Mouse (Mus musculus) heart, embryonic 15.5 days (tissue): ENCODE data around the gene Rsph6a. TPM values are rescaled to one million over a fixed set of nuclear protein-coding genes. Genes with fewer than 3 reads are reported as not detected.

Source experiments
- ATAC-seq: fragments of 200-750 bp; cut with Nextera tagmentation; replicated peaks from 2 replicates; pipeline ENCODE4 v1.8.0; 2017; ENCODE audit warnings: low read depth, moderate TSS enrichment; ENCODE audit not compliant: insufficient number of reproducible peaks, insufficient read depth, low FRiP score
- H3K27ac ChIP-seq: fragments of 300-500 bp; sonication (generic); 2 replicates; pipeline ENCODE4 v1.5.1; 2015; ENCODE audit warnings: mild to moderate bottlenecking, inconsistent platforms
- H3K27me3 ChIP-seq: fragments of 300-500 bp; sonication (generic); 2 replicates; pipeline ENCODE4 v1.6.1; 2015; ENCODE audit warnings: inconsistent platforms
- H3K36me3 ChIP-seq: fragments of 300-500 bp; sonication (generic); 2 replicates; pipeline ENCODE4 v1.6.1; 2015; ENCODE audit warnings: mild to moderate bottlenecking, inconsistent platforms
- H3K4me1 ChIP-seq: fragments of 300-500 bp; sonication (generic); replicated peaks from 2 replicates; pipeline ENCODE4 v1.6.1; 2015; ENCODE audit warnings: inconsistent platforms
- H3K4me2 ChIP-seq: fragments of 300-500 bp; sonication (generic); 2 replicates; pipeline ENCODE4 v1.6.1; 2015; ENCODE audit warnings: inconsistent platforms, mild to moderate bottlenecking, moderate library complexity
- H3K4me3 ChIP-seq: fragments of 300-500 bp; sonication (generic); 2 replicates; pipeline ENCODE4 v1.5.1; 2015; ENCODE audit warnings: mild to moderate bottlenecking, inconsistent platforms
- H3K9ac ChIP-seq: fragments of 300-500 bp; sonication (generic); 2 replicates; pipeline ENCODE4 v1.6.1; 2015; ENCODE audit warnings: mild to moderate bottlenecking, inconsistent platforms
- H3K9me3 ChIP-seq: fragments of 300-500 bp; sonication (generic); replicated peaks from 2 replicates; pipeline ENCODE4 v1.6.1; 2016; ENCODE audit warnings: inconsistent platforms
- WGBS: fragments of 180-500 bp; shearing (Covaris S2); methylation state at CpG from one replicate; pipeline ENCODE4 v1.1.7; 2015; ENCODE audit warnings: mixed read lengths; 5-methylcytosine and 5-hydroxymethylcytosine counted together
- polyA plus RNA-seq: library from polyadenylated mRNA; unstranded; fragments of >200 nt; fragmentation: Nextera tagmentation; extraction: Ambion mirVana; gene quantifications from 2 replicates; pipeline ENCODE4 v1.2.1, GENCODE M21; 2015

Rsph6a gene
- not detected in 2 replicates for polyA plus RNA-seq

- H3K27ac ChIP-seq = no peak within 1 kb of the TSS
- no peak within 1 kb of the TSS for H3K9ac ChIP-seq
- H3K4me1 ChIP-seq = peaks cover 10% of the 10 kb centered on the region; the same call in 1 of the 2 replicates
- H3K4me2 ChIP-seq = peak within 1 kb of the TSS; percentile 14
- 32% methylated on average over 33 of the region's 33 CpGs for WGBS
- peaks cover 27% of the 10 kb centered on the region for H3K36me3 ChIP-seq
- no peak within 1 kb of the TSS for H3K4me3 ChIP-seq
- no peak; the same call in 1 of the 2 replicates for ATAC-seq
- no peaks in the 10 kb centered on the region for H3K9me3 ChIP-seq
- H3K27me3 ChIP-seq = no peaks in the 10 kb centered on the region
Observed at GRCm38 (mm10) chr7:19054047-19054776, at the start of gene Rsph6a. TSS of gene Rsph6a (plus strand) at chr7:19054690.

DNA sequence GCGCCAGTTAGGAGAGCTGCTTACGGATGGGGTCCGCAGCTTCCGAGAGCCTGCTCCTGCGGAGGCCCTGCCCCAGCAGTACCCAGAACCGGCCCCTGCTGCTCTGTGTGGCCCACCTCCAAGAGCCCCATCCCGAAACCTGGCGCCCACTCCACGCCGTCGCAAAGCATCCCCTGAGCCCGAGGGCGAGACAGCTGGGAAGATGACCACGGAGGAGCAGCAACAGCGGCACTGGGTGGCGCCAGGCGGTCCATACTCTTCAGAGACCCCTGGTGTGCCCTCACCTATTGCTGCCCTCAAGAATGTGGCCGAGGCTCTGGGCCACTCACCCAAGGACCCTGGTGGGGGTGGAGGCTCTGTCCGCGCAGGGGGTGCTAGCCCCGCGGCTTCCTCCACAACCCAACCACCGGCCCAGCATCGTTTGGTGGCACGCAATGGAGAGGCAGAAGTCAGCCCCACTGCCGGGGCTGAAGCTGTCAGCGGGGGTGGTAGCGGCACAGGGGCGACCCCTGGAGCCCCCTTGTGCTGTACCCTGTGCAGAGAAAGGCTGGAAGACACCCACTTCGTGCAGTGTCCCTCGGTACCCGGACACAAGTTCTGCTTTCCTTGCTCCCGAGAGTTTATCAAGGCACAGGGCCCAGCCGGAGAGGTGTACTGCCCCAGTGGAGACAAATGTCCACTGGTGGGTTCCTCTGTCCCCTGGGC is 48.9 kb upstream of the Rsph6a start:
- Histone ChIP-seq H3K4me3 (peak overlapping the region; percentile 77), H3K27me3 (no peaks in the 10 kb centered on the region), H3K27ac (no peak overlapping the region), H3K9ac (no peak overlapping the region), H3K4me2 (peak overlapping the region; percentile 93), H3K36me3 (peaks cover 22% of the 10 kb centered on the region), H3K4me1 (peaks cover 57% of the 10 kb centered on the region), H3K9me3 (no peaks in the 10 kb centered on the region)
- no peak for ATAC-seq
- WGBS = 79% methylated on average over 34 of the region's 34 CpGs

GRCm38 (mm10) chr7:19006476-19006875 is 48.0 kb upstream of the Rsph6a start:
- Histone ChIP-seq H3K27me3 (no peaks in the 10 kb centered on the region), H3K4me1 (peaks cover 53% of the 10 kb centered on the region), H3K36me3 (peaks cover 22% of the 10 kb centered on the region), H3K4me2 (peak overlapping the region; percentile 93), H3K4me3 (no peak overlapping the region), H3K9ac (no peak overlapping the region), H3K27ac (no peak overlapping the region), H3K9me3 (no peaks in the 10 kb centered on the region)
- no peak for ATAC-seq
- 3% methylated on average over 12 of the region's 12 CpGs for WGBS

DNA sequence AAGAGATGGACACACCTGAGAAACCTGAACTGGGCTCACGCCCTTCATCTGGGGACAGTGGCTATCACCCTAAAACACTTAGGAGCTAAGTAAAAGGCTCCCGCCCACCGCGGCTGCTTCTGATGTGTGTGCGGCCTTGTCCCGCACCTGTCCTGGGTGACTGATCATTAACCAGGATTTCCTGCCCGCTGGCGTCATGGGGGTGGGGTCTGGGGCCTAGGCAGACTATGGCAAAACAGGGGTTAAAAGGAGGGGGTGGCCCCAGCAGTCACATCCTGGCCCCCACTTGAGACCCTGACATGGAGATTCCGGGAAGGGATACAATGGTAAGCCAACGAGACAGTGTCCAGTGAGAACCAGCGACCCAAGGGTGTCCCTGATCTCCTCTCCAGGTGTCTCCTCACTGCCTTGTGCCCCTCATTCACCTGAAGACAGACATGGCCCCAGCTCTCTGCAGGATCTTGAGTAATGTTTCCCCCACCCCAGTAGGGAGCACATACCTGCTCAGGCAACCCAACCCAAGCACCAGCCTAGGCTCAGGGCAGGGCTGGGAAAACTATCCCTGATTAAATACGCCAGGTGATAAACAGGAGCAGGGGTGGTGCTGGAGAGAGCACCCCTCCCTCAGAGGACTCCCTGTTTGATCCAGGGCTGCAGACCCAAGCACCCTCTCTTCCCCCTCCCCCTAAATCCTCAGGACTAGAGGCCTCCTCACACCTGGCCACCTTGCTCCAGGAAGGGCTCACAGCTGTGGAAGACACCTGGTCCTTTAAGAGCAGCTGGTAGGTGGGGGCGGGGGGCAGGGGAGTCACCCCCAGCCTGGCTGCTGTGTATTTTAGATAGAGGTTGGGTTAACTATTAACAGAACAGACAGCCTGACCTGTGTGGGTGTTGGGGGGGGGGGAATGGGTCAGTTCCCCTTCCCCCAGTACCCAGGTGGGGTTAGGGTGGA is 47.2 kb upstream of the Rsph6a start:
- Histone ChIP-seq H3K27me3 (no peaks in the 10 kb centered on the region), H3K4me2 (no peak overlapping the region), H3K27ac (no peak overlapping the region), H3K36me3 (peaks cover 22% of the 10 kb centered on the region), H3K9ac (no peak overlapping the region), H3K4me1 (peaks cover 53% of the 10 kb centered on the region), H3K9me3 (no peaks in the 10 kb centered on the region), H3K4me3 (no peak overlapping the region)
- no peak for ATAC-seq
- 68% methylated on average over 13 of the region's 13 CpGs for WGBS

DNA sequence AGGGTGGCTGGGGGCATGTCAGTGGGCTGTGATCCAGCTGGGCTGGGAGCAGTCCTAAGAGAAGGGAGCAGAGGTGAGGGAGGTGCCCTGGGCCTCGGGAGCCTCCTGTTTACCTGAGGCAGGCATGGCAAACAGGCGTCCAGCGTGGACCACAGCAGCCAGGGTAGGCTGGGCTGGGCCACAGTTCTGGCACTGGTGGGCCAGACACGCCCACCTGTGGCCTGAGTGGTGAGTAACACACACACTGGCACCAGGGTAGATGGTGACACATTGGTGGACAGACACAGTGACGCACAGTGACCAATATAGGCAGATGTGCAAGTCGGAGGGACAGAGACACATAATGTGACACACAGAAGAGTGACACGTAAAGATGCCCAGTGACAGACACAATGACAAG is 43.9 kb upstream of the Rsph6a start:
- Histone ChIP-seq H3K4me3 (no peak overlapping the region), H3K36me3 (peaks cover 16% of the 10 kb centered on the region), H3K27ac (no peak overlapping the region), H3K27me3 (no peaks in the 10 kb centered on the region), H3K4me1 (peaks cover 37% of the 10 kb centered on the region), H3K9me3 (no peaks in the 10 kb centered on the region), H3K9ac (no peak overlapping the region), H3K4me2 (no peak overlapping the region)
- WGBS = 74% methylated on average over 7 of the region's 7 CpGs
- no peak for ATAC-seq

- peaks cover 22% of the 10 kb centered on the region for H3K4me1 ChIP-seq
- under 1% methylated on average over 31 of the region's 31 CpGs for WGBS
- H3K4me3 ChIP-seq = peak overlapping the region; percentile 53
- peaks cover 6% of the 10 kb centered on the region; the same call in 1 of the 2 replicates for H3K36me3 ChIP-seq
- peak overlapping the region; percentile 75 for H3K27ac ChIP-seq
- no peaks in the 10 kb centered on the region for H3K9me3 ChIP-seq
- H3K4me2 ChIP-seq = peak overlapping the region; percentile 92
- H3K27me3 ChIP-seq = no peaks in the 10 kb centered on the region
- peak overlapping the region; percentile 73 for H3K9ac ChIP-seq
- ATAC-seq = peak; percentile 51; the same call in 1 of the 2 replicates
Observed at GRCm38 (mm10) chr7:19012025-19012621, 42.4 kb upstream of the Rsph6a start.

- no peak overlapping the region for H3K4me2 ChIP-seq
- WGBS = 36% methylated on average over 2 of the region's 2 CpGs
Observed at GRCm38 (mm10) chr7:19012882-19013281, 41.6 kb upstream of the Rsph6a start.

DNA sequence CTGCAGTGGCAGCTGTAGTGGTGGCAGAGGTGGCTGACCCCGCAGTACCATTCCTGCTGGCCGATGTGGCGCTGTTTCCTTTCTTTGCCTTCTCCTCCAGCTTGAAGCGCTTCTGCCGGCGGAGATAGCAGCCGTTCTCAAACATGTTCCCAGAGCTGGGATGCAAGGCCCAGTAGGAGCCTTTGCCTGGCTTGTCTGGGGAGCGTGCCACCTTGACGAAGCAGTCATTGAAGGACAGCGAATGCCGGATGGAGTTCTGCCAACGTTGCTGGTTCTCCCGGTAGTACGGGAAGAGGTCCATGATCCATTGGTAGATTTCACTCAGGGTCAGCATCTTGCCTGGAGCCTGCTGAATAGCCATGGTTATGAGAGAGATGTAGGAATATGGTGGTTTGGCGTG is 40.0 kb upstream of the Rsph6a start:
- Histone ChIP-seq H3K27me3 (no peaks in the 10 kb centered on the region), H3K9ac (no peak overlapping the region), H3K4me3 (no peak overlapping the region), H3K4me1 (peaks cover 16% of the 10 kb centered on the region), H3K36me3 (no peaks in the 10 kb centered on the region), H3K27ac (no peak overlapping the region), H3K9me3 (no peaks in the 10 kb centered on the region), H3K4me2 (no peak overlapping the region)
- no peak for ATAC-seq
- WGBS = 50% methylated on average over 15 of the region's 15 CpGs

More at GRCm38 (mm10) chr7:19012882-19013281, 41.6 kb upstream of the Rsph6a start:
- no peak overlapping the region for H3K9ac ChIP-seq
- H3K27ac ChIP-seq = no peak overlapping the region
- no peaks in the 10 kb centered on the region for H3K27me3 ChIP-seq
- no peak overlapping the region for H3K4me3 ChIP-seq
- H3K9me3 ChIP-seq = no peaks in the 10 kb centered on the region
- H3K4me1 ChIP-seq = peaks cover 16% of the 10 kb centered on the region
- no peak for ATAC-seq
- H3K36me3 ChIP-seq = no peaks in the 10 kb centered on the region

GRCm38 (mm10) chr7:19016042-19016441 is 38.4 kb upstream of the Rsph6a start:
- H3K27me3 ChIP-seq = peaks cover 11% of the 10 kb centered on the region
- 84% methylated on average over 4 of the region's 4 CpGs for WGBS
- no peak overlapping the region for H3K4me2 ChIP-seq
- no peak overlapping the region for H3K27ac ChIP-seq
- peaks cover 19% of the 10 kb centered on the region for H3K4me1 ChIP-seq
- H3K4me3 ChIP-seq = no peak overlapping the region
- no peaks in the 10 kb centered on the region for H3K36me3 ChIP-seq
- no peak overlapping the region for H3K9ac ChIP-seq
- no peaks in the 10 kb centered on the region for H3K9me3 ChIP-seq
- no peak for ATAC-seq

DNA sequence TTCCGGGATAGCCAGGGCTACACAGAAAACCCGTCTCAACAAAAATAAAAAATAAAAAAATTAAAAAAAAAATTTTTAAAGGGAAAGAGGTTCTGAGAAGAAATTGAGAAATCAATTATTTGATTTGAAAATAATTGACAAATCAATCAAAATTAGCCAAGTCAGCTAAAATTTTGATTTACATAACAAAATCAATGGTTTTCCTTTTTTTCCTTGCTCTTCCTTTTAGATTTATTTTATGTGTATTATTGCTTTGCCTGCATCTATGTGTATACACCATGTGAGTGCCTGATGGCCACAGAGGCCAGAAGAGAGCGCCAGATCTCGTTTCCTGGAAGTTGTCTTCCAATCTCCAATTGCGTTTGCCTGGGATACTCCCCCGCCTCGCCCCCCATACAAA is 36.6 kb upstream of the Rsph6a start:
- Histone ChIP-seq H3K4me1 (peaks cover 6% of the 10 kb centered on the region), H3K27ac (no peak overlapping the region), H3K4me2 (no peak overlapping the region), H3K27me3 (peaks cover 28% of the 10 kb centered on the region), H3K4me3 (no peak overlapping the region), H3K36me3 (no peaks in the 10 kb centered on the region), H3K9me3 (no peaks in the 10 kb centered on the region), H3K9ac (no peak overlapping the region)
- no peak for ATAC-seq
- 77% methylated on average over 7 of the region's 7 CpGs for WGBS
